Mouse (Mus musculus) left cerebral cortex, adult 8-10 months (tissue): ENCODE measurements around the gene Vps37d. TPM values are rescaled to one million over a fixed set of nuclear protein-coding genes. Genes with fewer than 3 reads are reported as not detected.

Experiments used
- DNase-seq, 2 experiments: peaks; one replicate each; pipeline ENCODE4 v3.0.0; 2022; ENCODE audit warnings: low spot score in 2 of 2
- total RNA-seq, 4 experiments: library from RNA; stranded (reverse); gene quantifications; 2 replicates each; pipeline ENCODE4 v1.2.4; 2022

Gene Vps37d
- total RNA-seq, 4 experiments from 2014 or later = 29.0 to 31.4 (median 29.7) TPM

GRCm38 (mm10) chr5:135029007-135029854 lies 48.8 kb downstream of the Vps37d start:
- peak in 1 of 2 experiments; percentile 80 for DNase-seq

- DNase-seq = peak in 1 of 2 experiments; percentile 71
These were observed 52.2 kb downstream of the Vps37d start for GRCm38 (mm10) chr5:135025899-135026298.

- DNase-seq = no peak
These were observed 53.3 kb downstream of the Vps37d start for GRCm38 (mm10) chr5:135024665-135025224.

- DNase-seq = peak; percentile 69 to 87
These were observed 54.5 kb downstream of the Vps37d start, which contains the start of gene Stx1a for GRCm38 (mm10) chr5:135023344-135024173. Stx1a (plus strand) TSS chr5:135023482.

Other genes starting within 250 kb of the Vps37d start
- not detected for gene Tmem270, start 171.5 kb downstream of the Vps37d start, total RNA-seq
- not detected for gene Cldn13, start 162.7 kb downstream of the Vps37d start, total RNA-seq
- 10 to 100 TPM in 3 of 4 experiments, 1 to 10 TPM in 1; 9.7 to 11.5 (median 11.1) TPM for gene Mettl27, start 145.9 kb downstream of the Vps37d start, total RNA-seq
- gene Cldn4, start 131.3 kb downstream of the Vps37d start, total RNA-seq = not detected
- gene Cldn3, start 92.1 kb downstream of the Vps37d start, total RNA-seq = under 1 TPM in 2 of 4 experiments, not detected in 2; 0.50 to 0.93 TPM
- gene Abhd11, start 69.1 kb downstream of the Vps37d start, total RNA-seq = 10 to 100 TPM; 35.2 to 39.9 (median 36.7) TPM
- 100 to 1,000 TPM; 239 to 271 (median 248) TPM for gene Stx1a, start 54.8 kb downstream of the Vps37d start, total RNA-seq
- 10 to 100 TPM; 40.1 to 43.0 (median 42.0) TPM for gene Dnajc30, start 14.1 kb downstream of the Vps37d start, total RNA-seq
- 10 to 100 TPM; 39.2 to 51.0 (median 47.5) TPM for gene Bud23, start 13.3 kb downstream of the Vps37d start, total RNA-seq
- gene Mlxipl, start 11.6 kb upstream of the Vps37d start, total RNA-seq = 10 to 100 TPM in 1 of 4 experiments, 1 to 10 TPM in 3; 4.8 to 11.3 (median 7.4) TPM
- 10 to 100 TPM; 22.9 to 28.7 (median 27.5) TPM for gene Tbl2, start 71.4 kb upstream of the Vps37d start, total RNA-seq
- gene Bcl7b, start 90.0 kb upstream of the Vps37d start, total RNA-seq = 10 to 100 TPM; 51.9 to 65.5 (median 57.1) TPM
- 10 to 100 TPM; 69.3 to 77.7 (median 73.6) TPM for gene Baz1b, start 109.0 kb upstream of the Vps37d start, total RNA-seq
- 1 to 10 TPM; 4.3 to 6.5 (median 5.4) TPM for gene Fzd9, start 173.0 kb upstream of the Vps37d start, total RNA-seq